20 mouse cellular contexts compared by ENCODE assay signal in the genomic region with DNA sequence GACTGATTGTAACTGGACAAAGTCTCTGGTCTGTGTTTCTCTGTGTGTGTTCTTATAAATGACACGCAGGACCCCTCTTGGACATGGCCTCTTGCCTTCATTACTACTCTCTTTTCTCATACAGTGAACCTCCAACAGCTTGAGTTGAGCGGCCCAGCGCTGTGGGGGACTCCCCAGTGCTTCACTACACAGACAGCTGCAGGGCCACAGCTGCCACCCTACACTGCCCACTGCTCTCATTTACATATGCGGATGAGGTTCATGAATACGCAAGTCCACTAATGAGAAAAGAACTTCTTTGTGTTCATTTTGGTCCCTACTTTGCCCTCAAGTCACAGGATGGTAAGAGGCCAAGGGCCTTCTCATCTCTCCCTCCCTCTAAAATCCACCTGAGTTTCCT.
DNase-seq lines count a peak whose midpoint lies in the region; ATAC-seq and TF ChIP-seq lines count a peak whose summit lies in the region.
"Had no signal": no experiment of that assay in that cellular context is flagged by ENCODE, and none has a peak within 500 bp of the region (broad histone marks: within the 10 kb centered on the region; RNA-seq: fewer than 3 reads in every experiment).

No protein-coding gene starts in this region.

- WGBS in hindbrain, embryonic 11.5 days, result 68% methylated on average over 5 of the region's 5 CpGs
- WGBS in hindbrain, postnatal 0 days, result 55% methylated on average over 5 of the region's 5 CpGs
- whole genome bisulfite sequencing in neural tube, embryonic 12.5 days, result 61% methylated on average over 5 of the region's 5 CpGs
- 48% methylated on average over 5 of the region's 5 CpGs for WGBS in neural tube, embryonic 15.5 days
- WGBS in forebrain, embryonic 15.5 days, result 53% methylated on average over 5 of the region's 5 CpGs

- no peaks in the 10 kb centered on the region for H3K4me1 ChIP-seq in hindbrain, embryonic 11.5 days (replicated peaks; ENCODE audit: control insufficient read depth, insufficient read depth, low read length)
- no peaks in the 10 kb centered on the region for H3K4me1 ChIP-seq in hindbrain, postnatal 0 days (ENCODE audit: insufficient read depth, low read length)
- H3K4me1 ChIP-seq in neural tube, embryonic 12.5 days, result no peaks in the 10 kb centered on the region
- H3K4me1 ChIP-seq in neural tube, embryonic 15.5 days, result no peaks in the 10 kb centered on the region
- no peaks in the 10 kb centered on the region for H3K4me1 ChIP-seq in forebrain, embryonic 15.5 days
- H3K4me1 ChIP-seq: hindbrain, embryonic 15.5 days had no signal

- DNase-seq in hindbrain, embryonic 11.5 days (ENCODE audit: low spot score), result peak; percentile 20
- no peak for DNase-seq in hindbrain, postnatal 0 days (ENCODE audit: low spot score)
- no peak for DNase-seq in right cerebral cortex, adult 18-20 months
- DNase-seq in cerebellum, postnatal 4 days (ENCODE audit: low spot score in 2 of 2), result no peak
- DNase-seq: adrenal gland, postnatal 10 days; cerebellum, postnatal 14 days; embryo, embryonic 11 days; gastrocnemius, postnatal 36 days; kidney, adult 2 months; kidney, postnatal 10 days; layer of hippocampus, postnatal 36 days; left cerebral cortex, postnatal 4 days; liver, postnatal 0 days; lung, postnatal 10 days; thymus, postnatal 25 days had no signal

- no peak overlapping the region for H3K4me2 ChIP-seq in hindbrain, embryonic 11.5 days (replicated peaks; ENCODE audit: low read depth, low read length)
- no peak overlapping the region for H3K4me2 ChIP-seq in hindbrain, postnatal 0 days (ENCODE audit: low read depth, low read length)
- H3K4me2 ChIP-seq in neural tube, embryonic 12.5 days (replicated peaks), result no peak overlapping the region
- H3K4me2 ChIP-seq in neural tube, embryonic 15.5 days, result no peak overlapping the region
- no peak overlapping the region for H3K4me2 ChIP-seq in forebrain, embryonic 15.5 days (replicated peaks)
- H3K4me2 ChIP-seq: hindbrain, embryonic 15.5 days had no signal

- no peaks in the 10 kb centered on the region for H3K36me3 ChIP-seq in hindbrain, embryonic 11.5 days (ENCODE audit: control insufficient read depth, insufficient read depth, low read length)
- H3K36me3 ChIP-seq in hindbrain, postnatal 0 days (ENCODE audit: insufficient read depth, low read length), result no peaks in the 10 kb centered on the region
- H3K36me3 ChIP-seq in neural tube, embryonic 12.5 days, result no peaks in the 10 kb centered on the region
- H3K36me3 ChIP-seq in neural tube, embryonic 15.5 days, result no peaks in the 10 kb centered on the region
- H3K36me3 ChIP-seq in forebrain, embryonic 15.5 days, result no peaks in the 10 kb centered on the region
- H3K36me3 ChIP-seq: hindbrain, embryonic 15.5 days had no signal

- no peak overlapping the region for H3K27ac ChIP-seq in hindbrain, embryonic 11.5 days (ENCODE audit: low read depth, low read length)
- H3K27ac ChIP-seq in hindbrain, postnatal 0 days, result no peak overlapping the region
- no peak overlapping the region for H3K27ac ChIP-seq in neural tube, embryonic 12.5 days
- no peak overlapping the region for H3K27ac ChIP-seq in neural tube, embryonic 15.5 days (replicated peaks)
- H3K27ac ChIP-seq in forebrain, embryonic 15.5 days (replicated peaks), result no peak overlapping the region
- H3K27ac ChIP-seq: hindbrain, embryonic 15.5 days had no signal

- TF ChIP-seq CTCF in hindbrain, postnatal 0 days (IDR thresholded peaks at IDR 0.05; ENCODE audit: low read depth), result no peak

- peak; percentile 92 for ATAC-seq in hindbrain, embryonic 11.5 days (ENCODE audit: low FRiP score)
- no peak for ATAC-seq in hindbrain, postnatal 0 days
- peak; percentile 90 for ATAC-seq in neural tube, embryonic 12.5 days (ENCODE audit: low FRiP score, low read depth)
- ATAC-seq in neural tube, embryonic 15.5 days (ENCODE audit: low FRiP score), result no peak
- peak; percentile 53; the same call in 1 of the 2 replicates for ATAC-seq in forebrain, embryonic 15.5 days (replicated peaks)
- ATAC-seq in neutrophil, adult 5-6 weeks (ENCODE audit: extremely low read depth, insufficient number of reproducible peaks, low FRiP score, poor library complexity, severe bottlenecking), result peak; percentile 71
- ATAC-seq: liver, postnatal 0 days had no signal

- no peaks in the 10 kb centered on the region for H3K9me3 ChIP-seq in hindbrain, embryonic 11.5 days (ENCODE audit: control insufficient read depth, low read length)
- H3K9me3 ChIP-seq in hindbrain, postnatal 0 days (ENCODE audit: low read length), result no peaks in the 10 kb centered on the region
- H3K9me3 ChIP-seq in neural tube, embryonic 12.5 days, result no peaks in the 10 kb centered on the region
- H3K9me3 ChIP-seq in neural tube, embryonic 15.5 days (replicated peaks), result no peaks in the 10 kb centered on the region
- H3K9me3 ChIP-seq in forebrain, embryonic 15.5 days, result no peaks in the 10 kb centered on the region
- H3K9me3 ChIP-seq: hindbrain, embryonic 15.5 days had no signal

- H3K4me3 ChIP-seq in hindbrain, embryonic 11.5 days (ENCODE audit: low read depth, low read length), result no peak overlapping the region
- H3K4me3 ChIP-seq in hindbrain, postnatal 0 days (ENCODE audit: low read length), result no peak overlapping the region
- no peak overlapping the region for H3K4me3 ChIP-seq in neural tube, embryonic 12.5 days
- H3K4me3 ChIP-seq in neural tube, embryonic 15.5 days (replicated peaks), result no peak overlapping the region
- H3K4me3 ChIP-seq in forebrain, embryonic 15.5 days, result no peak overlapping the region
- H3K4me3 ChIP-seq: hindbrain, embryonic 15.5 days had no signal

- no peak overlapping the region for H3K9ac ChIP-seq in hindbrain, embryonic 11.5 days (ENCODE audit: low read depth, low read length)
- H3K9ac ChIP-seq in hindbrain, postnatal 0 days (replicated peaks; ENCODE audit: low read length), result no peak overlapping the region
- H3K9ac ChIP-seq in neural tube, embryonic 12.5 days, result no peak overlapping the region
- H3K9ac ChIP-seq in neural tube, embryonic 15.5 days (replicated peaks), result no peak overlapping the region
- no peak overlapping the region for H3K9ac ChIP-seq in forebrain, embryonic 15.5 days (replicated peaks)
- H3K9ac ChIP-seq: hindbrain, embryonic 15.5 days; liver, postnatal 0 days had no signal

- no peaks in the 10 kb centered on the region for H3K27me3 ChIP-seq in hindbrain, embryonic 11.5 days (ENCODE audit: control insufficient read depth, insufficient read depth, low read length)
- H3K27me3 ChIP-seq in hindbrain, postnatal 0 days (ENCODE audit: insufficient read depth, low read length), result no peaks in the 10 kb centered on the region
- no peaks in the 10 kb centered on the region for H3K27me3 ChIP-seq in neural tube, embryonic 12.5 days (replicated peaks)
- H3K27me3 ChIP-seq in neural tube, embryonic 15.5 days (replicated peaks), result no peaks in the 10 kb centered on the region
- H3K27me3 ChIP-seq in forebrain, embryonic 15.5 days, result no peaks in the 10 kb centered on the region
- H3K27me3 ChIP-seq: hindbrain, embryonic 15.5 days had no signal

Comparison
In these comparisons a context has a peak if more than half of its experiments do, and no peak if none do; other contexts are left out.
1. ATAC-seq: peak in hindbrain, embryonic 11.5 days (single experiment), neural tube, embryonic 12.5 days (single experiment), forebrain, embryonic 15.5 days (single experiment) and neutrophil, adult 5-6 weeks (single experiment); none in hindbrain, postnatal 0 days (single experiment) and neural tube, embryonic 15.5 days (single experiment).